Mouse (Mus musculus): ENCODE measurements at regions not wholly inside any gene's neighbourhood (a gene's known extent, or its start where the extent isn't known, plus 50 kb on each side); places are given as distances from the start of the nearest gene placed in this dataset.

DNA sequence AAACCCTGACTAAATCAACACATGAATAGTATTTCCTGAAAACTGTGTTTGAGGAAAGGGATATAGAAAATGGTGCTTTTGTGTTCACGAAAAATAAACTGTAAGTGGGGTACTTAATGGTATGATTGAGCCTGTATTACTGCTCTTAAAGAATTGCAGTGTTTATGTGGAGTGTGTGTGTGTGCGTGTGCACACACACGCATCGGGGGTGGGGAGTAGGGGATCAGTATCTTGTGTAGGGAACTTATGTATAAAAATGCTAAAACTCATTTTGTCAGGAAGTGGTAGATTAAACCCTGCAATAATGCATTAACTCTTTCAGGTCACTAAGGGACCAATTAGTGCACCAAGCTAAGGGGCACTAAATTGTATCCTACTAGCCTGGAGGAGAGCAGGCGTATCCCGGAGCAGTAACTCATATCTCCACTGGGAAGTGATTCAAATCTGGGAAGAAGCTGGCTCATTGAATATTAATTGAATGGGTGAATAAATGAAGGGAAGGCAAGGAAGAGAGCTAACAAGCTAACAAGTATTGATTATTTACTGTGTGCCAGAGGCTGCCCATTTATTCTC, 129.3 kb downstream of the Olfm4 start:
- no peak for TF ChIP-seq POLR2A (IDR thresholded peaks at IDR 0.05; ENCODE audit: extremely low read depth, insufficient read depth, low read length)
- no peak for TF ChIP-seq CTCF (IDR thresholded peaks at IDR 0.05; ENCODE audit: extremely low read depth, insufficient read depth, low read length)
